Mouse (Mus musculus): ENCODE measurements around the gene Gm17783. TPM values are rescaled to one million over a fixed set of nuclear protein-coding genes. Genes with fewer than 3 reads are reported as not detected.
"Not testable (repeated sequence)": the region's sequence is repeated elsewhere in the genome, so short reads cannot be mapped to it uniquely, and the experiment has no call there.

The Gm17783 gene
- total RNA-seq (2021), result not detected
- long read RNA-seq, result 0 reads

DNA sequence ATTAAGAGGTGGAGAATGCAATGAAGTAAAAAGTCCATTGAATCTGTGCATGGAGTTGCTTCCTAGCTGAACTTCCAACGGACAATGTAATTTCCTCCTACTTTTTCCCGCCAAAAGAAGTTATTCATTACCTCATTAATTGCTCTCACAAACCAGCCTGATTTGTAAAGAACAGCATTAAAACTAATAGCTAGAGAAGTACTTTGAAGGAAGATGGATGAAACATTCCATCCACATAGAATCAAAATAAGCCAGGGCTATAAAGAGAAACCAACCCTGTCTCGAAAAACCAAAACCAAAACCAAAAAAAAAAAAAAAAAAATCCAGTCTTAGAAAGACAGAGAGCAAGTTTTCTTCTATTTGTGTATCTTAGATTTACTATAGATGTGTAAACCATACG is at the start of gene Gm17783:
Gene Gm17783 (minus strand): TSS at position 101 of the 400 bp plus-strand sequence.
- no peak for DNase-seq (ENCODE audit: low spot score in 2 of 2)

DNA sequence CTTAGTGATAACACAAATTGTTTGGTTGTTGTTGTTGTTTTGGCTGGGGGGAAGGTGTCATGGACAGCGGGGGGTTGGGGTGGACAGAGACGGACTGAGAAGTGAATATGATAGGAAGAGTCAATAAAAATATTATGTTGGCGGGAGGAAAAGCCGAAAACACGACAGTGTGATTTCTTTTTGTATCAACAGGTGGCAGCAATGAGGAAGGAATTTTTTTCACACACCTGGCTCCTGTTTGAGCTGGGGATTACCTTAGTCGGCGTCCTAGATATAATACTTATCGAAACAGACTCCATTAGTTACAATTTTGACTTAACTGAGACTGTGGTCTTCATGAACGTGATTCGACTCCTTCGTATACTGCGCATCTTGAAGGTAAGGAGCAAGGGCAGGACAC is 48.0 kb upstream of the Gm17783 start:
- DNase-seq (ENCODE audit: low spot score in 2 of 2), result no peak

DNA sequence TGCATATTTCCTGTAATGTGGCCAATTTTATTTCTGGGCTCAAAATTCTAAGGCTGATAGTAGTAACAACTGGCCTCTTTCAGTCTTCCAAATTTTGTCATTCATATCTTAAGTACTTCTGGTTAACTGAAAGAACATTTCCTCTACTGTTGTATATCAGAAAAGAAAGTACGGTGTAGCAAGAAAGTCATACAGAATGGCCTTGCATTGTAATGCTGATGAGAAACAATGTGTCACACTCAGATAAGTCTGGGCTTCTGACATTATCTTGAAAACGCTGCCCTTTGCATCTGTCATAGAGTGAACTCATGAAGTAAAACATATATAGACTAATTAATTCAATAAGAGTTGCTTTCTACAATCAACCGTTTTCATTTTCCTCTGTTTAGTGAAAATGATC is 40.5 kb upstream of the Gm17783 start:
- DNase-seq (ENCODE audit: low spot score in 2 of 2), result no peak

DNA sequence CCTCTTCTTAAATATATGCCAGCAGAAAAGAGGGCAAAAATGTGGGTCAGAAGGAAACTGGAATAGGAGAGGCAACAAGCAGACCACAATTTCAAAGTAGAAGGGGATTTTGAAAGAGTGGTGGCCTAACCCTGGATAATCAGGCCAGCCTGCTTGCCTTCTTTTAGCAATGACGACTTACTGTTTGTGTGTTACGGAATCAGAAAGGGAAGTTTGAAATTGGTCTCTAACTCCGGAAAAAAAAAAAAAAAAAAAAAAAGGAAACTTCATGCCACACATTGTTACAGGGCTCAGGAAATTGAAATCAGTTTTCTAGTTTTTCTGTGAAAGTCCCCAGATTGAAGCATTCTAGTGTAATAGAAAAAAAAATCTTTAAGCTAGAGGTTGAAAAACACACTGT is 29.9 kb upstream of the Gm17783 start:
- DNase-seq (ENCODE audit: low spot score in 2 of 2), result no peak

DNA sequence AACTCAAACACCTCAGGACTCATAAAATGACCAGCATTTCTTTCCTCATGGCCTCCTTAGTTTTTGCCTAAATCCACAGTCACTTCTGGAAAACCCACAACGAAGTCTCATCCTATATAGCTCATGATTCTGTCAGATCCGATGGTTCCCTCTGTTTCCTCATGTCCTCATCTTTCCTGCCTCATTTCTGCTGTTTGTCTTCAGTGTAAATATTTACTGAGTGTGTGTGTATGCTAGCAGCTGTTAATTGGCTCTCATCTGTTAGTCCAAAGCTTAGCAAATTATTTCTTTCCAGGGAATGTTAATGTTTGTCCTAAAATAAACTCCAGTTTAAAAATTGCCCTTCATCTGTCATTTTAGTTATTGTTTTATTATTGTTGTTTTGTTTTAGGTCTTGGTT is 19.7 kb upstream of the Gm17783 start:
- DNase-seq (ENCODE audit: low spot score in 2 of 2), result no peak

DNA sequence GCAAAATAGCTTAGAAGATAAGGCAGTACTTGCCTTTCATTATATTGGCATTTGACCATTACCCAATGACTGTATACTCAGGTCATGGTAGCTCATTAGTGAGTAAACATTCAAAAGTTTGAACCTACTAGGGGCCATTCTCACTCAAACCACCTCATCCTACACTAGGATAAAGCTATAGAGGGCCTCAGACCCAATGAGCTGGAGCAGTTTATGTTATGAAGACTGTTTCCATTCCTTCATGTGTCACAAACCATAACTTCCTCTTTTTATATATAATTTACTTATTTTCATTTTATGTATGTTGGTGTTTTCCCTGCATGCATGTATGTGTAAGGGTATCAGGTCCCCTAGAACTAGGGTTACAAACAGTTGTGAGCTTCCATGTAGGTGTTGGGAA is 16.1 kb upstream of the Gm17783 start:
- no peak for DNase-seq (ENCODE audit: low spot score in 2 of 2)

DNA sequence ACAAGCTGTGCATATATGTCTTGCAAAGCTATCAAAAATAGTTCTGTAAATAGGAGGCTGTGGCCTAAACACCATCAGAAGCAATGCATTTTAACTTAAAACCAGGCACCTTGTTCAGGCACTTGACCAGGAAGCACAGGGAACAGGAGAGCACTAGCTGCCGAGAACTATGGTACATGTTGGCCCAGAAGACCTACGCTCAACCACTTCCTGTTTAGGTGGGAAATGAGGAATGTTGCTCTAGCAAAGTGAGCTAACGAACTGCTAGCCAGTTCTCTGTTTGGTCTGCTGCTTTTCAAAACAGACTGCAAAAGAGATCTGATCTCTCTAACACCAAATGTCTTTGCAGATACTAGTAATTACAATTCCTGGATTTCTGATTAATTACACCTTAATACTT is 12.5 kb upstream of the Gm17783 start:
- no peak for DNase-seq (ENCODE audit: low spot score in 2 of 2)

DNA sequence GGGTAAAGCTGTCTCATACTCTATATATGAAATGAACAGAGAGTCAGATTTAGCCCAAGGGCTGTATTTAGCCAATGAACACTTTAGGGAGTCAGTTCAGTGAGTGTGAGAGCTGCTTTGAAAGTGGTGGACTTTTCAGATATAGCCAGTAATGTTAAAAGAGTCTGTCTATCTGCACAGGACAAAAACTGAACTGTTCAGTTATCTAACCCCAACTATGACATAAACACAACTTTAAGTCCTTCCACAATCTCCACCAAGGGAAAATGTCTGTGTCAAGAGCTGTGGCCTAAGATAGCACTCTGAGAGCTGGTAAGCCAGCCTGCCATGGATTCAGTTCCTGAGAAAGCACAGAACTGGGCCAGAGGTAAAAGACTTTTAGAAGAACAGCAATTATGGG is 10.3 kb upstream of the Gm17783 start:
- no peak for DNase-seq (ENCODE audit: low spot score in 2 of 2)

DNA sequence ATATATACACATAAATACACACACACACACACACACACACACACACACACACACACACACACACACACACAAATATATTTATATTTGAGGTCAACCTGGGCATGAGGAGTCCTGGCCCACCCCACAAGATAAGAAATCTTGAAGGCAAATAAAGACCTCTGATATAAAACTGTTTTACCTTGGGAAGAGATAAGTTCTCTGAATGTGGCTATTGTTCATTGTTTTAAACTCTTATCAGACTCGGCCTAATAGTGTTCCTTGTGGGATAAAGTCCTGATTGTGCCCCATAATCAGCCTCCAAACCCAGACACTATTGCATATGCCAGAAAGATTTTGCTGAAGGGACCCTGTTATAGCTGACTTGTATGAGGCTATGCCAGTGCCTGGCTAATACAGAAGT is 6.5 kb upstream of the Gm17783 start:
- not testable (repeated sequence) for DNase-seq (ENCODE audit: low spot score in 2 of 2)

DNA sequence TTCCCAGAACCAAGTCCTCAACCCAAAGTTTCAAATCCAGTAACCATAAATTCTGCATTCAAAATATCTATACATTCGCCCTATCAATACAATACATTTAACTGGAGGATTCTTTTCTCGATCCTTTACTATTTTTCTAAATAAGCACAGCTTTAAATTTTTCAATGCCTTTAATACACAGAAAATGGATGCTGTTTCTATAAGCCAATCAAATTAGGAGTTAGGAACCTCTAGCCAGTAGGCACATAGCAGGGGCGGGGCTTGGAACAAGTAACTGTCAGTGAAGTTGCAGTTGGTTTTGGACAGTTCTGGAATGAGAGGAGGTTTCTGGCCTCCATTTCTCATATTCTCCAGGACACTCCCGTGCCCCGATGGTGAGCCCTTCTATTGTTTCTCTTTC is 3.2 kb upstream of the Gm17783 start, which contains the start of gene Slc9c1:
Gene Slc9c1 (plus strand): TSS at position 301 of the 400 bp plus-strand sequence.
- no peak for DNase-seq (ENCODE audit: low spot score in 2 of 2)

DNA sequence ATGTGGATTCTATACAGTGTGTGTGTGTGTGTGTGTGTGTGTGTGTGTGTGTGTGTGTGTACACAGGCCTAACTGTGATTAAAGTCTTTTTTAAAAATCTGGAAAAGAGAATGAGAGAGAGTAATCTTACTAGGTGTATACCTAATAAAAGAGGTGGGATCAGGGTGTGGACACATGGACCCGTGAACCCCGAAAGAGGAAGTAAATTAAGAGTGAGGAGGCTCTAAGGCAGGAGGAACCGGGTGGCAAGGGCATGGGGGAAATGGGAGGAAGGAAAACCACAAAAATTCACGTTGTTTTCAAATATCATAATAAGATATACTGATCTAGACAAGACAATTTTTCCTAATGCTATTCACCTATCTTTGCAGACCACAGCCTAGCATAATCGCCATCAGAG is 6.3 kb downstream of the Gm17783 start:
- no peak for DNase-seq (ENCODE audit: low spot score in 2 of 2)

DNA sequence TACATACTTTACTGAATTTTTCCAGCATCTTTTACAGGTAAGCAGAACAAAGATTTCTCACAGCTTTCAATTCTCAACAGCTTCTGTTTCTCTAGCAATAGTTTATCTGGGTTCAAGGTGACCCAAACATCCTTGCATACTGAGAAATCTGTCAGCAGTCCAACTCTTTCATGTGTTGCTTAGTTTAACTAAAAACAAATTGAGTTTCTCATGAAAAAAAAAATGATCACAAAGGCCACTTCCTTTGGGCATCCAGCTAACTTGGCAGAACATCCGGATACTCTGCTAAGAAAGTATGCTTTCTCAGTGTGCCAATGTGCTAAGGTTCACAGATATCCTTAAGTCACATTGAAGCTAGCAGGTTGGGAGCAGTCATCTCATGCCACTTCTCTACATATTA is 36.5 kb downstream of the Gm17783 start:
- no peak for DNase-seq (ENCODE audit: low spot score in 2 of 2)

DNA sequence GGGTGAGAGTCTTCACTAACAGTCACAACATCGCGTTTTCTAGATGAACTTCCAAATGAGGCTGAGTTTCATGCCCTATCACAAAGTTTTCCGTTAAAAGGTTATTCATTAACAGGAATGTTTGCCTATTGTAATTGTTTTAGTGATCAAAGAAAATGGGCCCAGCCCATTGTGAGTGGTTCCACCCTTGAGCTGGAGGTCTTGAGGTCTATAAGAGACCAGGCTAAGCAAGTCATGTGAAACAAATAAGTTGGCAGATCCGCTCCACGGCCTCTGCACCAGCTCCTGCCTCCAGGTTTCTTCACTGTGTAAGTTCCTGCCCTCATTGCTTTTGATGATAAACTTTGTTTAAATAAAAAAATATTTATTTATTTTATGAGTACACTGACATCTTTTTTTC is 38.9 kb downstream of the Gm17783 start, which contains the start of gene Gm609:
Gene Gm609 (minus strand): TSS at position 43 of the 400 bp plus-strand sequence.
- no peak for DNase-seq (ENCODE audit: low spot score in 2 of 2)

DNA sequence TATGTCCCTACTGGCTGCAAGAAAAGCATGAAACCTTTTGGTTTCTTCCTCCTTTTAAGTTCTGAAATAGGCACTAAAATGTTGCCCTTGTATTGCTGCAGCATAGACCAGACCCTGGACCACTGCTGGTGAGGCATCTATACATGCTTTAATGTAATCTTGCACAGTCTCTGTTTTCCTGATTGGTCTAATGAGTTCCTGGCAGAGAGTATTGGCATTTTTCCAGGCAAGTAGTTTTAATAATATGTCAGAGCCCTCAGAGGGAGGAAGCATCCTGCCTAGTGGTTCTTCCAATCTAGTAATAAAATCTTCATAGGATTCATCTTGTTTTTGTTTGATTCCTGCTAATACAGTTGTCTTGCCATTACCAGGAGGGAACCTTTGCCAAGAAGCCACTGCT is 54.9 kb downstream of the Gm17783 start:
- no peak for DNase-seq (ENCODE audit: low spot score in 2 of 2)

DNA sequence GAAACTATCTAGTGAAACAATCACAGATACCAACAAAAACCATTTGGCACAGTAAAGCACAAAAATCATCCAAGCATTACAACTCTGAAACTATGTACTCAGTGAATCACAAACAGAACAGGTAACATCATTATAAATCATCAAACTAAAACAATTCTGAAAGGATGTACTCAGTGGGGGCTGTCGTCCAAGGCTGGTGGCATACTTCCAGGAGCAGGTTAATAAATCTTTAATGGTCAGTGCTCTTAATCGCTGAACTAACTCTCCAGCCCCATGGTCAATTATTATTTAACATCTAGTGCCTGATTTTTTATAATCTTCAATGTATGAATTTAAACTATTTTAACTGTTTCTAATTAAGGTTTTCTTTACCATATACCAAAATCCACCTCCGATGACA is 60.0 kb downstream of the Gm17783 start:
- DNase-seq (ENCODE audit: low spot score in 2 of 2), result not testable (repeated sequence)

Other genes with a start within 250 kb of the Gm17783 start
- gene Cd200, start 123.0 kb downstream of the Gm17783 start, total RNA-seq (2021), result 10 to 100 TPM; 64.6 to 76.8 TPM
- under 1 TPM; 0.15 to 0.28 TPM for gene Gm609, start 39.1 kb downstream of the Gm17783 start, total RNA-seq (2021)
- not detected for gene Slc9c1, start 3.3 kb upstream of the Gm17783 start, total RNA-seq (2021)
- gene Gcsam, start 78.3 kb upstream of the Gm17783 start, total RNA-seq (2021), result not detected
- under 1 TPM; 0.25 to 0.30 TPM for gene BC016579, start 122.0 kb upstream of the Gm17783 start, total RNA-seq (2021)
- gene Tmprss7, start 161.6 kb upstream of the Gm17783 start, total RNA-seq (2021), result under 1 TPM; 0.56 to 0.62 TPM
- gene Tagln3, start 192.6 kb upstream of the Gm17783 start, total RNA-seq (2021), result 100 to 1,000 TPM; 219 to 242 TPM
- gene Abhd10, start 210.9 kb upstream of the Gm17783 start, total RNA-seq (2021), result 10 to 100 TPM; 18.0 to 20.5 TPM